Mouse (Mus musculus): ENCODE measurements around the gene Klc1. TPM values are rescaled to one million over a fixed set of nuclear protein-coding genes. Genes with fewer than 3 reads are reported as not detected.

The Klc1 gene
- polyA plus RNA-seq (2015; fragmentation: Illumina TruSeq; extraction: RNeasy Lipid Tissue Mini Kit (QIAGEN cat#74804); ENCODE audit: insufficient read depth, low replicate concordance) = 55.0 TPM

GRCm38 (mm10) chr12:111758381-111759175 is at the start of gene Klc1:
Gene Klc1, plus strand, starts transcription at chr12:111758849.

GRCm38 (mm10) chr12:111713004-111713651 is 45.5 kb upstream of the Klc1 start, which contains the start of the genes Bag5 and Apopt1:
Gene Bag5, minus strand, starts transcription at chr12:111713257.
Gene Apopt1, plus strand, starts transcription at chr12:111713261.

DNA sequence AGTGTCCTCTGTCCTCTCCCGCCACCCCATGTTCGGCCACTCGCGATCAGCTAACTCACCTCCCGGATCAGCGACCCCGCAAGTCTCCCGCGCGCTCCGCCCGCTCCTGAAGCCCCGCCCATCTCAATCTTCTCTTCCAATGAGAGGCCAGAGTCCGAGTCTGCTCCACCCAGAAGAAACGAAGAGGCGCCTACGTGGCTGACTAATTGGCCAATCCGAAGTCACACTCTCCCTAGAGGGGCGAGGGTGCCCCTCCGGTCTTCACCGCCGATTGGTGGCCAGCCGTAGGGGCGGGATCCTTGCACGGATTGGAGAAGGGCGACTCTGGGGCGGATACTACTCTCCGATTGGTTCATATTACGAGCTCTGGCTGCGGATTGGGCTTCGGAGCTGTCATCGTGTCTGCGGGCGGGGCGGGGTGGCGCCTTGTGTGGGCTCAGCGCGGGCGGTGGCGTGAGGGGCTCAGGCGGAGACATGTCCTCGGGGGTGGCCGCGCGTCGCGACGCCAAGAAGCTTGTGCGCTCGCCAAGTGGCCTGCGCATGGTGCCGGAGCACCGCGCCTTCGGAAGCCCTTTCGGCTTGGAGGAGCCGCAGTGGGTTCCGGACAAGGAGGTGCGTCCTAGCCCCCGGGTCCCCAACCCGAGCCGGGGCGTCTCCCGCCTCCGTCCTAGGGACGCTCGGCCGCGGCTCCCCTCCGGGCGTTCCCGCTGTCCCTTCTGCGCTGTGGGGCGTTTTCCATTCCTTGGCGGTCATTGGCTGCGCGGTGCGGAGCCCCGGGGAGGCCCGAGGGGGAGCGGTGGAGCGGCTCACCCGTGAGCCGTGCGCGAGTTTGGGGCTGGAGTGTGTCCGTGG is 55.3 kb downstream of the Klc1 start, which contains the start of the genes Xrcc3 and Zfyve21:
Xrcc3 (minus strand) TSS at position 108 of the 852 bp plus-strand sequence.
Zfyve21 (plus strand) TSS at position 405 of the 852 bp plus-strand sequence.

Other genes starting within 250 kb of the Klc1 start
- gene Eif5, start 220.8 kb upstream of the Klc1 start, polyA plus RNA-seq (2015; fragmentation: Illumina TruSeq; extraction: RNeasy Lipid Tissue Mini Kit (QIAGEN cat#74804); ENCODE audit: insufficient read depth, low replicate concordance) = 461 TPM
- 67.2 TPM for gene Mark3, start 184.3 kb upstream of the Klc1 start, polyA plus RNA-seq (2015; fragmentation: Illumina TruSeq; extraction: RNeasy Lipid Tissue Mini Kit (QIAGEN cat#74804); ENCODE audit: insufficient read depth, low replicate concordance)
- 11.0 TPM for gene Ckb, start 86.5 kb upstream of the Klc1 start, polyA plus RNA-seq (2015; fragmentation: Illumina TruSeq; extraction: RNeasy Lipid Tissue Mini Kit (QIAGEN cat#74804); ENCODE audit: insufficient read depth, low replicate concordance)
- gene Trmt61a, start 80.7 kb upstream of the Klc1 start, polyA plus RNA-seq (2015; fragmentation: Illumina TruSeq; extraction: RNeasy Lipid Tissue Mini Kit (QIAGEN cat#74804); ENCODE audit: insufficient read depth, low replicate concordance) = 4.2 TPM
- 18.8 TPM for gene Bag5, start 45.6 kb upstream of the Klc1 start, polyA plus RNA-seq (2015; fragmentation: Illumina TruSeq; extraction: RNeasy Lipid Tissue Mini Kit (QIAGEN cat#74804); ENCODE audit: insufficient read depth, low replicate concordance)
- 33.6 TPM for gene Apopt1, start 45.6 kb upstream of the Klc1 start, polyA plus RNA-seq (2015; fragmentation: Illumina TruSeq; extraction: RNeasy Lipid Tissue Mini Kit (QIAGEN cat#74804); ENCODE audit: insufficient read depth, low replicate concordance)
- 1.9 TPM for gene Xrcc3, start 55.0 kb downstream of the Klc1 start, polyA plus RNA-seq (2015; fragmentation: Illumina TruSeq; extraction: RNeasy Lipid Tissue Mini Kit (QIAGEN cat#74804); ENCODE audit: insufficient read depth, low replicate concordance)
- 10.6 TPM for gene Zfyve21, start 55.3 kb downstream of the Klc1 start, polyA plus RNA-seq (2015; fragmentation: Illumina TruSeq; extraction: RNeasy Lipid Tissue Mini Kit (QIAGEN cat#74804); ENCODE audit: insufficient read depth, low replicate concordance)
- 21.9 TPM for gene Ppp1r13b, start 149.3 kb downstream of the Klc1 start, polyA plus RNA-seq (2015; fragmentation: Illumina TruSeq; extraction: RNeasy Lipid Tissue Mini Kit (QIAGEN cat#74804); ENCODE audit: insufficient read depth, low replicate concordance)
- gene Atp5mpl, start 208.1 kb downstream of the Klc1 start, polyA plus RNA-seq (2015; fragmentation: Illumina TruSeq; extraction: RNeasy Lipid Tissue Mini Kit (QIAGEN cat#74804); ENCODE audit: insufficient read depth, low replicate concordance) = 546 TPM
- not detected for gene Tdrd9, start 212.7 kb downstream of the Klc1 start, polyA plus RNA-seq (2015; fragmentation: Illumina TruSeq; extraction: RNeasy Lipid Tissue Mini Kit (QIAGEN cat#74804); ENCODE audit: insufficient read depth, low replicate concordance)
- gene Rd3l, start 222.5 kb downstream of the Klc1 start, polyA plus RNA-seq (2015; fragmentation: Illumina TruSeq; extraction: RNeasy Lipid Tissue Mini Kit (QIAGEN cat#74804); ENCODE audit: insufficient read depth, low replicate concordance) = not detected

All from spleen, adult 10 weeks (tissue).